Mouse (Mus musculus) limb, embryonic 14.5 days (tissue): ENCODE data around the gene Trip10. TPM values are rescaled to one million over a fixed set of nuclear protein-coding genes. Genes with fewer than 3 reads are reported as not detected.

Experiments
- ATAC-seq: fragments of 200-750 bp; cut with Nextera tagmentation; 2 replicates; pipeline ENCODE4 v1.8.0; 2017; ENCODE audit warnings: low read depth, moderate number of reproducible peaks, moderate TSS enrichment; ENCODE audit not compliant: low FRiP score
- DNase-seq: peaks from one replicate; pipeline ENCODE4 v3.0.0-alpha.2; 2015; ENCODE audit warnings: low spot score
- H3K27ac ChIP-seq: fragments of 300-500 bp; sonication (generic); replicated peaks from 2 replicates; pipeline ENCODE4 v1.5.1; 2014; ENCODE audit warnings: low read depth, mild to moderate bottlenecking, low read length, moderate library complexity, mixed read lengths
- H3K27me3 ChIP-seq: fragments of 300-500 bp; sonication (generic); 2 replicates; pipeline ENCODE4 v1.6.1; 2014; ENCODE audit warnings: low read length, mixed read lengths; ENCODE audit not compliant: control insufficient read depth, insufficient read depth
- H3K36me3 ChIP-seq: fragments of 300-500 bp; sonication (generic); 2 replicates; pipeline ENCODE4 v1.6.1; 2014; ENCODE audit warnings: mild to moderate bottlenecking, low read length, moderate library complexity, mixed read lengths; ENCODE audit not compliant: control insufficient read depth, insufficient read depth
- H3K4me1 ChIP-seq: fragments of 300-500 bp; sonication (generic); 2 replicates; pipeline ENCODE4 v1.6.1; 2014; ENCODE audit warnings: antibody characterized with exemption, low read length, mixed read lengths; ENCODE audit not compliant: control insufficient read depth, insufficient read depth
- H3K4me2 ChIP-seq: fragments of 300-500 bp; sonication (generic); replicated peaks from 2 replicates; pipeline ENCODE4 v1.6.1; 2014; ENCODE audit warnings: low read depth, mild to moderate bottlenecking, low read length, moderate library complexity; ENCODE audit not compliant: severe bottlenecking
- H3K4me3 ChIP-seq: fragments of 300-500 bp; sonication (generic); replicated peaks from 2 replicates; pipeline ENCODE4 v1.5.1; 2014; ENCODE audit warnings: low read length
- H3K9ac ChIP-seq: fragments of 300-500 bp; sonication (generic); 2 replicates; pipeline ENCODE4 v1.6.1; 2014; ENCODE audit warnings: mild to moderate bottlenecking, low read depth, low read length, moderate library complexity; ENCODE audit not compliant: severe bottlenecking
- H3K9me3 ChIP-seq: fragments of 300-500 bp; sonication (generic); 2 replicates; pipeline ENCODE4 v1.6.1; 2016; ENCODE audit warnings: low read length; ENCODE audit not compliant: control insufficient read depth
- POLR2A ChIP-seq: fragments of 200-500 bp; IDR thresholded peaks from 2 replicates; pipeline ENCODE4 v1.8.0; 2012; ENCODE audit warnings: inconsistent platforms, mild to moderate bottlenecking, moderate library complexity, borderline replicate concordance; ENCODE audit not compliant: insufficient read depth, insufficient read length; ENCODE audit errors: extremely low read depth
- WGBS: fragments of 180-500 bp; shearing (Covaris S2); extraction: QIAGEN DNeasy Blood & Tissue Kit; methylation state at CpG from one replicate; pipeline ENCODE4 v1.1.7; 2014; 5-methylcytosine and 5-hydroxymethylcytosine counted together
- polyA plus RNA-seq, 2 experiments: library from polyadenylated mRNA; depleted of rRNA in 1 of 2; stranded (reverse) in 1 of 2; unstranded in 1 of 2; fragments of >200 nt; fragmentation: Nextera tagmentation in 1 of 2; extraction: Ambion mirVana in 1 of 2; gene quantifications; 2 replicates each; pipeline versions ENCODE4 v1.2.1 to v1.2.3; 2012 to 2014

The Trip10 gene
- polyA plus RNA-seq, 2 experiments, result 27.1 to 46.9 TPM

DNA sequence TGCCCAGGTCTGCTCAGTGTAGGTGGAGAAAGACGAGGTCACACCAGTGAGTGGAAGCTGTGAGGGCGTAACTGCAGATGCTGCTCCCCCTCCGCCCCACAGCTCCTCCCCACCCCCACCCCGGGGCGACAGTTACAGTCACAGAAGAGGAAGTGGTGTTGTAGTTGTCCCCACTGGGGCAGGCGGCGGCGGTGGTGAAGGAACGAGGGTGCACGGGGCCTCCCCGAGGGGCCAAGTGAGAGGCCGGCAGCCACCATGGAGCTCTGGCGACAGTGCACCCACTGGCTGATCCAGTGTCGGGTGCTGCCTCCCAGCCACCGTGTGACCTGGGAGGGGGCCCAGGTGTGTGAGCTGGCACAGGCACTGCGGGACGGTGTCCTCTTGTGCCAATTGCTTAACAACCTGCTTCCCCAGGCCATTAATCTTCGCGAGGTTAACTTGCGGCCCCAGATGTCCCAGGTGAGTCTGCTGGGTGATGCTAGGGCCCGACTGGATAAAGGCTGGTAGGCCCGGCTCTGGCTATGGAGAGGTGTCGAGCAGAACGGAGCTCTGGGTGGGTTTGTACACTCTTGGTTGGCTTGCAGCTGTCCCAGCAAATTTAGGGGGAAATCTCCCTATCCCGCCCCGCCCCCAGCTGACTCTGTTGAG is 29.8 kb downstream of the Trip10 start, which contains the start of gene Vav1:
TSS of gene Vav1 (plus strand) at position 158 of the 648 bp plus-strand sequence.
- TF ChIP-seq POLR2A, result no peak
- ATAC-seq (no peak), DNase-seq (no peak)
- Histone ChIP-seq H3K4me3 (0 out of 2 replicates have a peak within 1 kb of the TSS, but pooled peaks have one; percentile 2), H3K4me2 (no peak within 1 kb of the TSS), H3K4me1 (peaks cover 7% of the 10 kb centered on the region), H3K27ac (no peak within 1 kb of the TSS), H3K27me3 (peaks cover 23% of the 10 kb centered on the region), H3K9ac (no peak within 1 kb of the TSS), H3K9me3 (no peaks in the 10 kb centered on the region), H3K36me3 (no peaks in the 10 kb centered on the region)
- 50% methylated on average over 21 of the region's 26 CpGs for WGBS

DNA sequence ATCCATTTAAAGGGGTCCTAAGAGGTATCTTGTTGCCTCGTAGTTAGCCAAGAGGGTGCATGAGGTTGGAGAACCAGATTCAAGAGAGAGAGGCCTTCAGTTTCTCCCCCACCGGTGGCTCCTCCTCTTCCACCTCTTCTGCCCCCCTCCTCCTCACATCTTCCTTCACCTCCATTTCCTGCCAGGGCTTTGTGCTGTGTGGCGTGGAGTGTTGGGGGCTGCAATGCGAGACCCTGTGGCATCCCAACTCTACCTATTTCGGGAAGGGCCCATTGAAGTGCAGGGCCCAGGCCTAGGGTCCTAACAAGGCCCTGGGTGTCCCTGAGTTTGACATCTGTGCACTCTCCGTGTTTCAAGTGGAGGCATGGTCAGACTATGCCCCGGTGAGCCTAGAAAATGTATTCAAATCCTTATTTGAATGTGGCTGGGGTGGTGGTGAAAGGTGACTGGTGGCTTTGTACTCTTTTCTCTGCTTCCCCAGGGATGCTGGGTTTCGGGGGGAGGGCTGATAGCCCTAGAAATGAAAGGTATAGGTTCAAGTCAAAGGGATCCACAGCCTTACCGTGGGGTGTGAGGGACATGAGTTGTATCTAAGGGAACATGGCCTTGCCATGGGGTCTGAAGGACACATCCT is 30.5 kb downstream of the Trip10 start:
- Histone ChIP-seq H3K27me3 (peaks cover 17% of the 10 kb centered on the region), H3K9ac (no peak overlapping the region), H3K27ac (no peak overlapping the region), H3K4me2 (no peak overlapping the region), H3K36me3 (no peaks in the 10 kb centered on the region), H3K4me1 (peaks cover 7% of the 10 kb centered on the region), H3K4me3 (0 out of 2 replicates have a peak overlapping the region, but pooled peaks have one; percentile 2), H3K9me3 (no peaks in the 10 kb centered on the region)
- no peak for TF ChIP-seq POLR2A
- DNase-seq (no peak), ATAC-seq (no peak)
- 59% methylated on average over 9 of the region's 9 CpGs for WGBS

DNA sequence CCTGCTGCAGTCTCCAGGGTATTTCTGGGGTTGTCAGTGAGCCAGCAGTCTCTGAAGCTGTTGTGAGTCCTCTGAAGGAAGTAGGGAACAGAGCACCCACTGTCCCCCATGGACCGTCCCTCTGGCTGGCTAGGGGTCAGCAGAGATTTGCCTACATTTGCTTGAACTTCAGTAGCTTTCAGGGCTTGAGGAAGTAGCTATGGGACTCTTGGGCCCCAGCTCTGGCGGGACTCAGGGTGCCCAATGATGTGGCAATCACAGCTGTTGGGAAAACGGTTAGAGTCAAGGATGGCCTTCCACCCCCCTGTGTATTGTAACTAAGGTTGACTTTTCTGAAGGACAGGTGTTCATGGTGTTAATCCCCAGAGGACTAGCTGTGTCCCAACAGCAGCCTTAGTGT is 31.2 kb downstream of the Trip10 start:
- Histone ChIP-seq H3K4me2 (no peak overlapping the region), H3K36me3 (no peaks in the 10 kb centered on the region), H3K9me3 (no peaks in the 10 kb centered on the region), H3K27me3 (peaks cover 10% of the 10 kb centered on the region), H3K4me1 (peaks cover 7% of the 10 kb centered on the region), H3K4me3 (no peak overlapping the region), H3K27ac (no peak overlapping the region), H3K9ac (no peak overlapping the region)
- WGBS, result 85% methylated on average over 3 of the region's 3 CpGs
- ATAC-seq (no peak), DNase-seq (no peak)
- TF ChIP-seq POLR2A, result no peak

DNA sequence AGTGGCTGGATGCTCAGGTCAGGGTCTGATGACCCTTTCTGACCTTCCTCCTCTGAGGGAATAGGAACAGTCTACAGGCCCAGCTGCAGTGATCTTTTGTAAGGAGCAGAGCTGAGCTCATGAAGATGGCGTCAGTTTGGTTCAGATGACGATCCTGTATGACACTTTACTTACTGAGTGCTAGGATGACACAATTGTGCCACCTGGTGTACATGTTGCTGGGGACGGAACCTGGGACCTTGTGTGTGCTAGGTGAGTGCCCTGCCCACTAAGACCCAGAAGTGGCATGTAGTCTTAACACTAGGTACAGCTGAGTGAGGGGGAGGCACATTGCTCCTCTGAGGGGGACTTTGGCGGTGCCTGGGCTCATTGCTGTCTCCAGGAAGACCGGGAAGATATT is 34.7 kb downstream of the Trip10 start:
- Histone ChIP-seq H3K4me1 (no peaks in the 10 kb centered on the region), H3K9ac (no peak overlapping the region), H3K4me3 (no peak overlapping the region), H3K9me3 (no peaks in the 10 kb centered on the region), H3K27ac (no peak overlapping the region), H3K27me3 (no peaks in the 10 kb centered on the region), H3K4me2 (no peak overlapping the region), H3K36me3 (no peaks in the 10 kb centered on the region)
- DNase-seq, result no peak
- no peak for ATAC-seq
- TF ChIP-seq POLR2A, result no peak
- 74% methylated on average over 5 of the region's 5 CpGs for WGBS

DNA sequence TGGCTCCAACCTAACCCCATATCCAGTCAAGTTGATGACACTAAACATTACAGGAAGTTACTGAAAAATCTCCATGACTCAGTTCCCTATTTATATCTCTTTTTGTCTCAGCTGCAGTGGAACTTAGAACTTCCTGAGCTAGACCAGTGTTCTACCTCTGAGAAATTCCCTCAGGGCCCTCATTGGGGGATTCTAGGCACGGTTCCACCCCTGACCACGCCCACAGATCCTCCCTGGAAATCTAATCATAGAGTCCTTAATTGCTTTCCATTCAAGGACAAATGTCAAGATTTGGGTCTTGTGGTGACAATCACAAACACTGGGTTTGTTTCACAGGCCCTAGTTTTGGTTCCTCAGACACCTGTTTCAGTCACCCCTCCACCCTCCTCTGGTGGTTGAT is 35.8 kb downstream of the Trip10 start:
- no peak overlapping the region for H3K27ac ChIP-seq
- no peak overlapping the region for H3K4me2 ChIP-seq
- no peak for DNase-seq
- no peak for ATAC-seq
- WGBS, result 60% methylated on average over 2 of the region's 2 CpGs
- H3K36me3 ChIP-seq, result no peaks in the 10 kb centered on the region
- no peak for TF ChIP-seq POLR2A
- no peaks in the 10 kb centered on the region for H3K27me3 ChIP-seq
- H3K9ac ChIP-seq, result no peak overlapping the region
- no peaks in the 10 kb centered on the region; the same call in 1 of the 2 replicates for H3K9me3 ChIP-seq
- H3K4me1 ChIP-seq, result no peaks in the 10 kb centered on the region
- H3K4me3 ChIP-seq, result no peak overlapping the region
